ENCODE assay signal across 20 mouse cellular contexts in the genomic region with DNA sequence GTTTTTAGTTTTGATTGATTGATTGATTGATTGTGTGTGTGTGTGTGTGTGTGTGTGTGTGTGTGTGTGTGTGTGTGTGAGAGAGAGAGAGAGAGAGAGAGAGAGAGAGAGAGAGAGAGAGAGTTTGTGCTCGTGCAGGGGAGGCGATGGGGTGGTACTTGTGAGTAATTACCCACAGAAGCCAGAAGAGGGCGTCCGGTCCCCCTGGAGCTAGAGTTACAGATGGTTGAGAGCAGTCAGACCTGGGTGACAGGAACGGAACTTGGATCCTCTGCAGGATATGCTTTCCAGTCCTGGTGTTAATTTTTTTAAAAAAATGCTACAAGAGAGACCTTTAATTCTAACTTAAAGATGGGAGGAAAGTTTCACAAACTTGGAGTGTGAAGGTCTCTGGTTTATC.
"Had no signal": no experiment of that assay in that cellular context is flagged by ENCODE, and none has a peak within 500 bp of the region (broad histone marks: within the 10 kb centered on the region; RNA-seq: fewer than 3 reads in every experiment).

No protein-coding gene starts in this region.

- H3K27me3 ChIP-seq: limb, embryonic 12.5 days; limb, embryonic 15.5 days; liver, embryonic 15.5 days; midbrain, embryonic 12.5 days; midbrain, embryonic 15.5 days; neural tube, embryonic 12.5 days; neural tube, embryonic 15.5 days; stomach, embryonic 15.5 days had no signal

- H3K4me2 ChIP-seq: limb, embryonic 12.5 days; limb, embryonic 15.5 days; liver, embryonic 11.5 days; liver, embryonic 15.5 days; midbrain, embryonic 12.5 days; midbrain, embryonic 15.5 days; neural tube, embryonic 12.5 days; neural tube, embryonic 15.5 days; stomach, embryonic 15.5 days had no signal

- H3K36me3 ChIP-seq: limb, embryonic 12.5 days; limb, embryonic 15.5 days; liver, embryonic 15.5 days; midbrain, embryonic 12.5 days; midbrain, embryonic 15.5 days; neural tube, embryonic 12.5 days; neural tube, embryonic 15.5 days; stomach, embryonic 15.5 days had no signal

- H3K4me3 ChIP-seq: limb, embryonic 12.5 days; limb, embryonic 15.5 days; liver, embryonic 15.5 days; midbrain, embryonic 12.5 days; midbrain, embryonic 15.5 days; neural tube, embryonic 12.5 days; neural tube, embryonic 15.5 days; stomach, embryonic 15.5 days had no signal

- ATAC-seq: intestine, embryonic 16.5 days; midbrain, embryonic 15.5 days had no signal

- H3K9me3 ChIP-seq: liver, embryonic 15.5 days; midbrain, embryonic 15.5 days; neural tube, embryonic 12.5 days; neural tube, embryonic 15.5 days; stomach, embryonic 15.5 days had no signal

- H3K27ac ChIP-seq: kidney, postnatal 0 days; limb, embryonic 12.5 days; limb, embryonic 15.5 days; liver, embryonic 15.5 days; macrophage; midbrain, embryonic 12.5 days; midbrain, embryonic 15.5 days; neural tube, embryonic 12.5 days; neural tube, embryonic 15.5 days; stomach, embryonic 15.5 days had no signal

- DNase-seq: kidney, adult 18-20 months; kidney, postnatal 25 days; lung, adult 2 months; lung, postnatal 14 days; right cerebral cortex, postnatal 25 days; spleen, adult 18-20 months; thymus, adult 18-20 months; thymus, postnatal 4 days had no signal

- H3K9ac ChIP-seq: limb, embryonic 12.5 days; limb, embryonic 15.5 days; liver, embryonic 15.5 days; midbrain, embryonic 12.5 days; midbrain, embryonic 15.5 days; neural tube, embryonic 12.5 days; neural tube, embryonic 15.5 days; stomach, embryonic 15.5 days had no signal

- H3K4me1 ChIP-seq: limb, embryonic 12.5 days; limb, embryonic 15.5 days; liver, embryonic 15.5 days; midbrain, embryonic 12.5 days; midbrain, embryonic 15.5 days; neural tube, embryonic 12.5 days; neural tube, embryonic 15.5 days; stomach, embryonic 15.5 days had no signal
